Mouse (Mus musculus): ENCODE data around the gene Camp. TPM values are rescaled to one million over a fixed set of nuclear protein-coding genes. Genes with fewer than 3 reads are reported as not detected.
A peak's percentile ranks its signal among the peaks of the same experiment; 100 is the strongest.
"Not testable (repeated sequence)": the region's sequence is repeated elsewhere in the genome, so short reads cannot be mapped to it uniquely, and the experiment has no call there.

Camp gene
- polyA plus RNA-seq, 1 experiment from 2014 or later = 25.2 TPM

- Histone ChIP-seq H3K4me3 (peak within 1 kb of the TSS; percentile 67), H3K9me3 (replicated peaks) (no peaks in the 10 kb centered on the region), H3K27me3 (replicated peaks) (no peaks in the 10 kb centered on the region), H3K36me3 (peaks cover 40% of the 10 kb centered on the region), H3K27ac (peak within 1 kb of the TSS; percentile 37; the same call in 1 of the 2 replicates), H3K4me1 (peaks cover 18% of the 10 kb centered on the region), H3K4me2 (peak within 1 kb of the TSS; percentile 89), H3K9ac (peak within 1 kb of the TSS; percentile 69)
- under 1% methylated on average over 32 of the region's 32 CpGs for WGBS (ENCODE audit: insufficient replicate concordance)
- peak; percentile 97 for ATAC-seq
Observed at GRCm38 (mm10) chr9:109832391-109833087, 16.9 kb downstream of the Camp start, which contains the start of gene Nme6. Nme6 (plus strand) TSS chr9:109832749.

- Histone ChIP-seq H3K36me3 (peaks cover 13% of the 10 kb centered on the region; the same call in 1 of the 2 replicates), H3K9me3 (replicated peaks) (no peaks in the 10 kb centered on the region), H3K4me3 (no peak overlapping the region), H3K4me2 (peak overlapping the region; percentile 15; the same call in 1 of the 2 replicates), H3K4me1 (peaks cover 20% of the 10 kb centered on the region), H3K27ac (peak overlapping the region; percentile 40; the same call in 1 of the 2 replicates), H3K27me3 (replicated peaks) (no peaks in the 10 kb centered on the region), H3K9ac (no peak overlapping the region)
- peak; percentile 67 for ATAC-seq
- 26% methylated on average over 5 of the region's 5 CpGs for WGBS (ENCODE audit: insufficient replicate concordance)
Observed at GRCm38 (mm10) chr9:109826181-109826580, 23.2 kb downstream of the Camp start.

DNA sequence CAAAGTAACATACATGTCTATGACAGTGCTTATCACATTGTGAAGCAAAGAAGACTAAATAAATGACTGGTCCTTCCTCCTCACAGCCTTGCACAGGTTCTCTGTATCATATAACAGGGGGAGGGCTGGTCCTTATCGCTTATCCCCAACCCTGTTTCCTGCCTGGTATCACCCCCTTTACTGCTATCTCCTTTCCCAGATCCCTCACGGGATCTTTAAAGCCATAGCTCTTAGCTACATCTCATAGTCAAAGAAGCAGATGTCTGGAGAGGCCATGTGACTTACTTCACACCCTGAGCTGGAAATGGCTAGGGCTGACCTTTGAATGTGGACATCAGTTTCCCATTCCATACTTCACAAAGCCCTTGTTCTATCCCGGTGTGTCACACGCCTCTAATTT, 23.7 kb downstream of the Camp start:
- ATAC-seq = peak; percentile 94
- WGBS (ENCODE audit: insufficient replicate concordance) = 19% methylated on average over 4 of the region's 4 CpGs
- Histone ChIP-seq H3K27ac (peak overlapping the region; percentile 40; the same call in 1 of the 2 replicates), H3K4me3 (no peak overlapping the region), H3K9ac (no peak overlapping the region), H3K27me3 (replicated peaks) (no peaks in the 10 kb centered on the region), H3K4me2 (peak overlapping the region; percentile 15; the same call in 1 of the 2 replicates), H3K4me1 (peaks cover 20% of the 10 kb centered on the region), H3K36me3 (peaks cover 11% of the 10 kb centered on the region; the same call in 1 of the 2 replicates), H3K9me3 (replicated peaks) (no peaks in the 10 kb centered on the region)

- H3K27me3 ChIP-seq (replicated peaks) = no peaks in the 10 kb centered on the region; the same call in 1 of the 2 replicates
- H3K27ac ChIP-seq = no peak overlapping the region
- no peaks in the 10 kb centered on the region for H3K4me1 ChIP-seq
- 26% methylated on average over 6 of the region's 6 CpGs for WGBS (ENCODE audit: insufficient replicate concordance)
- H3K4me2 ChIP-seq = no peak overlapping the region
- H3K9me3 ChIP-seq (replicated peaks) = no peaks in the 10 kb centered on the region
- no peak for ATAC-seq
- H3K36me3 ChIP-seq = no peaks in the 10 kb centered on the region
- no peak overlapping the region for H3K9ac ChIP-seq
- H3K4me3 ChIP-seq = no peak overlapping the region
Observed at GRCm38 (mm10) chr9:109816341-109816740, 33.1 kb downstream of the Camp start.

- WGBS (ENCODE audit: insufficient replicate concordance) = 43% methylated on average over 7 of the region's 7 CpGs
- Histone ChIP-seq H3K36me3 (no peaks in the 10 kb centered on the region), H3K4me2 (no peak overlapping the region), H3K4me1 (no peaks in the 10 kb centered on the region), H3K4me3 (no peak overlapping the region), H3K27ac (no peak overlapping the region), H3K27me3 (replicated peaks) (no peaks in the 10 kb centered on the region; the same call in 1 of the 2 replicates), H3K9ac (no peak overlapping the region), H3K9me3 (replicated peaks) (no peaks in the 10 kb centered on the region)
- no peak for ATAC-seq
Observed at GRCm38 (mm10) chr9:109813424-109813823, 36.0 kb downstream of the Camp start.

DNA sequence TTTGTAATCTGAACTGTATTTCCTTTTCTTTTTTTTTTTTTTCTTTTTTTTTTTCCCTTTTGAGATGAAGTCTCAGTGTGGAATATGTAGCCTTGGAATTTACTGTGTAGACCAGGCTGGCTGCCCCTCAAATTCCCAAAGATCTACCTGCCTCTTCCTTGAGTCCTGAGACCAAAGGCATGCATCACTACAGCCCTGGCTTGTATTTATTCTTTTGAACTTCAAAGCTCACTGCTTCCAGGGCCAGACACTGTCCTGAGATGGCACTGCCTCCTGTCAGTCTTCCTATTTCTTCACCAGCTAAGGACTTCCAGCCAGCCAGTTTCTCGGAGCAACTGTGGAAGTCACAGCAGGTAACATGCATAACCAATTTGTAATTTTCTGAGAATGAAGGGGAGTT, 37.4 kb downstream of the Camp start, which contains the start of gene Spink8:
Gene Spink8, plus strand, starts transcription at position 301 of the 400 bp plus-strand sequence.
- ATAC-seq = no peak
- Histone ChIP-seq H3K4me2 (no peak within 1 kb of the TSS), H3K4me1 (no peaks in the 10 kb centered on the region), H3K27ac (no peak within 1 kb of the TSS), H3K4me3 (no peak within 1 kb of the TSS), H3K27me3 (replicated peaks) (no peaks in the 10 kb centered on the region; the same call in 1 of the 2 replicates), H3K9me3 (replicated peaks) (no peaks in the 10 kb centered on the region), H3K36me3 (no peaks in the 10 kb centered on the region), H3K9ac (no peak within 1 kb of the TSS)
- 51% methylated on average over 1 of the region's 1 CpGs for WGBS (ENCODE audit: insufficient replicate concordance)

DNA sequence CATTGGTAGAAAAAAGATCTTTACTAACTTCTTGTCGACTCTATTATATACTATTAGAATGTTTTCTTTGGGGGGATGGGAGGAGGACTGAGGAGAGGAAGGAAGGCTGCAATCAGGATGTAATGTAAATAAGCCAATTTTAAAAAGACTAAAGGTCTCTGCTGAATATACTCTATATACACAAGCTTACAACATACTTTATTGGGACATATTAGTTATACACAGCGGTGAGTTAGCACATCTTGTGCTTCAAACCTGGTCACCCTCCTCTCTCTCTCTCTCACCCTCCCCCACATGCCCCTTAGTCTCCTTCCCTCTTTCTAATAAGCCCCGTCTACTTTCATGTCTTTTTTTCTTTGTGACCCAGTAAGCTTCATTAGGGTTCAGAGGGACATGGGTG, 41.5 kb downstream of the Camp start:
- H3K4me2 ChIP-seq = no peak overlapping the region
- WGBS (ENCODE audit: insufficient replicate concordance) = 43% methylated on average over 3 of the region's 3 CpGs
- H3K4me3 ChIP-seq = no peak overlapping the region
- ATAC-seq = no peak
- H3K9ac ChIP-seq = no peak overlapping the region
- H3K9me3 ChIP-seq (replicated peaks) = no peaks in the 10 kb centered on the region
- H3K27ac ChIP-seq = no peak overlapping the region
- no peaks in the 10 kb centered on the region for H3K27me3 ChIP-seq (replicated peaks)
- no peaks in the 10 kb centered on the region for H3K4me1 ChIP-seq
- H3K36me3 ChIP-seq = no peaks in the 10 kb centered on the region

DNA sequence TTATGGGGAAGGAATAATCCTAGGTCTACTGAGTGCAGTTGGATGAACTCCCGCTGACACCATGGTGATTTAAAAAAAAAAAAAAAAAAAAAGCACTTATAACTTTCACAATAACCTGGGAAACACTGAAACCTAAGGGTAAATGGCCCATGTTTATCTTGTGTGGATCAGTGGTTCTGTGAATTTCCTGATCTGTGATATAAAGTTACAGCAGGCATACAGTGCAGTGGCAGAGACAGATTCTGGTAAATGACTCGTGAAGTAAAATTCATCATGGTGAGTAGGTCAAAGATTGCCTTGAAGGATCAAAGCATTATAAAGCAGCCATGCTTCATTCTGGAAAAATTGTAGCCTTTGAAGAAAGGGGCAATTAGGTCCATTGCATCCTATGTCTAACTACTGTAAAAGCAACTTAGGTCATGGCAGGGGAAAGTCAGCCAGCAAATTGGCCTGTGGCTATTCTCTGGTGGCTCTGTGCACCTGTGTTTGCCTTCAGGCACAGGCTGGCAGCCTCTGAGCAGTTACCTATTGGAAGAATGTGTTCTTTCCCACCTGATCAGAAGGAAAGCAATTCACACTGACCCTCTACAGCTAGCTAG, 42.6 kb downstream of the Camp start:
- WGBS (ENCODE audit: insufficient replicate concordance) = 63% methylated on average over 2 of the region's 2 CpGs
- Histone ChIP-seq H3K9me3 (replicated peaks) (no peaks in the 10 kb centered on the region), H3K4me3 (no peak overlapping the region), H3K27me3 (replicated peaks) (no peaks in the 10 kb centered on the region), H3K27ac (no peak overlapping the region), H3K9ac (no peak overlapping the region), H3K4me2 (no peak overlapping the region), H3K36me3 (no peaks in the 10 kb centered on the region), H3K4me1 (no peaks in the 10 kb centered on the region)
- ATAC-seq = no peak

DNA sequence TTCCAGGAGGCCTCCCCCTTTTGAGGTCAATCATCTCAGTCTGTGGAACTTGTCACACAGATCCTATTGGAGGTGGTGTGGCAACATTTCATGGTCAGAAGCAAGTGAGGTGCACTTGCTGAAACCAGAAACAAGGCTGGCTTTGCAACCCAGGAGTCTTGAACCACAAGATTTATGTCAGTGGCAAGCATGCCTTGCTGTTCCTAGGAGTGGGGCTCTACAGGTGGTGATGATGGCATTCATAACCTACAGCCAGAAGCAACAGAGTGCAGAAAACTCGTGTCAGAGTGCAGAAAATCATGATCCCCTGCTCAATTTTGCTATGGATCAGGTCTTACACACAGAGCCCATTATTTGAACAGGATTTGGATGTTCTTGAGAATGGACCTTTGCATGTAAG, 43.2 kb downstream of the Camp start:
- no peak for ATAC-seq
- Histone ChIP-seq H3K4me2 (no peak overlapping the region), H3K36me3 (no peaks in the 10 kb centered on the region), H3K27ac (no peak overlapping the region), H3K4me3 (no peak overlapping the region), H3K4me1 (no peaks in the 10 kb centered on the region), H3K9ac (no peak overlapping the region), H3K27me3 (replicated peaks) (no peaks in the 10 kb centered on the region), H3K9me3 (replicated peaks) (no peaks in the 10 kb centered on the region)
- WGBS (ENCODE audit: insufficient replicate concordance) = 27% methylated on average over 1 of the region's 1 CpGs

DNA sequence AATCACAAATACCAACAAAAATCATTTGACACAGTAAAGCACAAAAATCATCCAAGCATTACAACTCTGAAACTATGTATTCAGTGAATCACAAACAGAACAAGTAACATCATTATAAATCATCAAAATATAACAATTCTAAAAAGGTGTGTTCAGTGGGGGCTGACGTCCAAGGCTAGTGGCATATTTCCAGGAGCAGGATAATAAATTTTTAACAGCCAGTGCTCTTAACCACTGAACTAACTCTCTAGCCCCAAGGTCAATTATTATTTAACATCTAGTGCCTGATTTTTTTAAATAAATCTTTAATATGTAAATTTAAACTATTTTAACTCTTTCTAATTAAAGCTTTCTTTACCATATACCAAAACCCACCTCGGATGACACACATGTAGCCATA, 43.8 kb downstream of the Camp start:
- not testable (repeated sequence) for H3K36me3 ChIP-seq; H3K4me3 ChIP-seq; H3K9ac ChIP-seq; H3K4me1 ChIP-seq; H3K4me2 ChIP-seq; H3K27me3 ChIP-seq (replicated peaks); H3K9me3 ChIP-seq (replicated peaks); H3K27ac ChIP-seq; ATAC-seq
- 67% methylated on average over 2 of the region's 2 CpGs for WGBS (ENCODE audit: insufficient replicate concordance)

DNA sequence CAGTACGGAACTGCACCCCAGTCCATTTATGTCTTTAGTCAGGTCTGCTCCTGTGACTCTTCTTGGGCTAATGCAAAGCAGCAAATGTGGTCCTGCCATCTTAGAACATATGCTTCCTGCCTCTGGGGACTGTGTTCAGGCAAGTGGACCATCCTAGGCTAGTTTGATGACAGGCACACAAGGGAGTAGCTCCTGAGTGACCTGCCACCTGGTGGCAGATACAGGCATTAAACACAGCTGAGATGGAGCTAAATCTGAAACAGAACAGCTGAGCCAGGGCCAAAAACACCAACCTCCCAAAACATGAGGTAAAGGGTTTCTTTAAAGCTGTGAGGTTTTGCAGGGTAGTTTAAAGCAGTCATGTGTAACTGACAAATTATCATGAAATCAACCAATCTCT, 51.4 kb downstream of the Camp start:
- no peak overlapping the region for H3K4me2 ChIP-seq
- no peak for ATAC-seq
- H3K9me3 ChIP-seq (replicated peaks) = no peaks in the 10 kb centered on the region
- no peak overlapping the region for H3K9ac ChIP-seq
- no peaks in the 10 kb centered on the region for H3K4me1 ChIP-seq
- no peak overlapping the region for H3K4me3 ChIP-seq
- no peaks in the 10 kb centered on the region for H3K36me3 ChIP-seq
- H3K27me3 ChIP-seq (replicated peaks) = no peaks in the 10 kb centered on the region
- no peak overlapping the region for H3K27ac ChIP-seq
- WGBS (ENCODE audit: insufficient replicate concordance) = 90% methylated on average over 1 of the region's 1 CpGs
